Mouse (Mus musculus) hindbrain, embryonic 14.5 days (tissue): ENCODE results near the gene Tssc4. TPM values are rescaled to one million over a fixed set of nuclear protein-coding genes. Genes with fewer than 3 reads are reported as not detected.

Experiments used
- ATAC-seq: fragments of 200-750 bp; cut with Nextera tagmentation; 2 replicates; pipeline ENCODE4 v1.8.0; 2017; ENCODE audit warnings: moderate number of reproducible peaks, mild to moderate bottlenecking, moderate TSS enrichment, moderate library complexity; ENCODE audit not compliant: low FRiP score
- DNase-seq: peaks from one replicate; pipeline ENCODE4 v3.0.0-alpha.2; 2015; ENCODE audit warnings: low spot score
- H3K27ac ChIP-seq: fragments of 300-500 bp; sonication (generic); 2 replicates; pipeline ENCODE4 v1.5.1; 2014; ENCODE audit warnings: mild to moderate bottlenecking, moderate library complexity
- H3K27me3 ChIP-seq: fragments of 300-500 bp; sonication (generic); 2 replicates; pipeline ENCODE4 v1.6.1; 2014; ENCODE audit warnings: mild to moderate bottlenecking, low read length, mixed read lengths; ENCODE audit not compliant: control insufficient read depth, insufficient read depth
- H3K36me3 ChIP-seq: fragments of 300-500 bp; sonication (generic); replicated peaks from 2 replicates; pipeline ENCODE4 v1.6.1; 2014; ENCODE audit not compliant: control insufficient read depth, insufficient read depth
- H3K4me1 ChIP-seq: fragments of 300-500 bp; sonication (generic); replicated peaks from 2 replicates; pipeline ENCODE4 v1.6.1; 2014; ENCODE audit warnings: antibody characterized with exemption, low read length, mixed read lengths; ENCODE audit not compliant: control insufficient read depth, insufficient read depth
- H3K4me2 ChIP-seq: fragments of 300-500 bp; sonication (generic); replicated peaks from 2 replicates; pipeline ENCODE4 v1.6.1; 2014; ENCODE audit warnings: mild to moderate bottlenecking, moderate library complexity
- H3K4me3 ChIP-seq: fragments of 300-500 bp; sonication (generic); replicated peaks from 2 replicates; pipeline ENCODE4 v1.5.1; 2014; ENCODE audit warnings: mild to moderate bottlenecking, low read length
- H3K9ac ChIP-seq: fragments of 300-500 bp; sonication (generic); 2 replicates; pipeline ENCODE4 v1.6.1; 2014
- H3K9me3 ChIP-seq: fragments of 300-500 bp; sonication (generic); 2 replicates; pipeline ENCODE4 v1.6.1; 2016; ENCODE audit warnings: low read length; ENCODE audit not compliant: control insufficient read depth
- WGBS: fragments of 180-500 bp; shearing (Covaris S2); extraction: QIAGEN DNeasy Blood & Tissue Kit; methylation state at CpG from one replicate; pipeline ENCODE4 v1.1.7; 2014; 5-methylcytosine and 5-hydroxymethylcytosine counted together
- polyA plus RNA-seq: library from polyadenylated mRNA; unstranded; fragments of >200 nt; fragmentation: Nextera tagmentation; extraction: Ambion mirVana; gene quantifications from 2 replicates; pipeline ENCODE4 v1.2.1, GENCODE M21; 2014

The Tssc4 gene
- polyA plus RNA-seq, 1 experiment from 2014 or later, result 62.8 TPM

- Histone ChIP-seq H3K4me2 (peak overlapping the region; percentile 64), H3K4me3 (peak overlapping the region; percentile 85), H3K4me1 (peaks cover 38% of the 10 kb centered on the region), H3K9ac (peak overlapping the region; percentile 97), H3K27me3 (no peaks in the 10 kb centered on the region), H3K27ac (peak overlapping the region; percentile 86), H3K36me3 (no peaks in the 10 kb centered on the region), H3K9me3 (no peaks in the 10 kb centered on the region)
- ATAC-seq (peak; percentile 82), DNase-seq (peak; percentile 68)
- WGBS, result under 1% methylated on average over 46 of the region's 46 CpGs
These were observed 15.8 kb upstream of the Tssc4 start for GRCm38 (mm10) chr7:143053008-143053899.

GRCm38 (mm10) chr7:143053961-143054611 lies 15.0 kb upstream of the Tssc4 start:
- peaks cover 38% of the 10 kb centered on the region for H3K4me1 ChIP-seq
- peak overlapping the region; percentile 85 for H3K4me3 ChIP-seq
- ATAC-seq (peak; percentile 23; the same call in 1 of the 2 replicates), DNase-seq (no peak)
- peak overlapping the region; percentile 64 for H3K4me2 ChIP-seq
- no peaks in the 10 kb centered on the region for H3K9me3 ChIP-seq
- peak overlapping the region; percentile 97 for H3K9ac ChIP-seq
- no peaks in the 10 kb centered on the region for H3K27me3 ChIP-seq
- WGBS, result 62% methylated on average over 11 of the region's 11 CpGs
- H3K36me3 ChIP-seq, result no peaks in the 10 kb centered on the region
- H3K27ac ChIP-seq, result no peak overlapping the region

- WGBS, result 29% methylated on average over 3 of the region's 3 CpGs
- H3K9ac ChIP-seq, result peak overlapping the region; percentile 97
- peaks cover 38% of the 10 kb centered on the region for H3K4me1 ChIP-seq
- no peaks in the 10 kb centered on the region for H3K9me3 ChIP-seq
- peak overlapping the region; percentile 85 for H3K4me3 ChIP-seq
- DNase-seq (no peak), ATAC-seq (no peak)
- peak overlapping the region; percentile 64 for H3K4me2 ChIP-seq
- no peaks in the 10 kb centered on the region for H3K36me3 ChIP-seq
- no peaks in the 10 kb centered on the region for H3K27me3 ChIP-seq
- H3K27ac ChIP-seq, result no peak overlapping the region
These were observed 14.5 kb upstream of the Tssc4 start for GRCm38 (mm10) chr7:143054612-143054965.

- no peaks in the 10 kb centered on the region for H3K9me3 ChIP-seq
- no peaks in the 10 kb centered on the region for H3K36me3 ChIP-seq
- WGBS, result 88% methylated on average over 3 of the region's 3 CpGs
- peak overlapping the region; percentile 85 for H3K4me3 ChIP-seq
- H3K9ac ChIP-seq, result peak overlapping the region; percentile 97
- peak overlapping the region; percentile 64 for H3K4me2 ChIP-seq
- no peak overlapping the region for H3K27ac ChIP-seq
- DNase-seq (no peak), ATAC-seq (no peak)
- no peaks in the 10 kb centered on the region for H3K27me3 ChIP-seq
- peaks cover 38% of the 10 kb centered on the region for H3K4me1 ChIP-seq
These were observed 14.0 kb upstream of the Tssc4 start for GRCm38 (mm10) chr7:143055001-143055400.

- H3K9ac ChIP-seq, result peak overlapping the region; percentile 0; the same call in 1 of the 2 replicates
- no peaks in the 10 kb centered on the region for H3K9me3 ChIP-seq
- H3K36me3 ChIP-seq, result no peaks in the 10 kb centered on the region
- DNase-seq, result no peak
- H3K27me3 ChIP-seq, result no peaks in the 10 kb centered on the region
- WGBS, result 84% methylated on average over 11 of the region's 11 CpGs
- ATAC-seq, result no peak
- no peak overlapping the region for H3K4me3 ChIP-seq
- H3K27ac ChIP-seq, result 0 out of 2 replicates have a peak overlapping the region, but pooled peaks have one; percentile 27
- peak overlapping the region; percentile 64 for H3K4me2 ChIP-seq
- H3K4me1 ChIP-seq, result peaks cover 38% of the 10 kb centered on the region
These were observed 13.4 kb upstream of the Tssc4 start for GRCm38 (mm10) chr7:143055499-143056186.

GRCm38 (mm10) chr7:143057023-143057422 lies 12.0 kb upstream of the Tssc4 start:
- no peaks in the 10 kb centered on the region for H3K9me3 ChIP-seq
- H3K4me3 ChIP-seq, result no peak overlapping the region
- no peak for ATAC-seq
- WGBS, result 90% methylated on average over 5 of the region's 5 CpGs
- no peak overlapping the region for H3K27ac ChIP-seq
- H3K9ac ChIP-seq, result no peak overlapping the region
- H3K4me2 ChIP-seq, result no peak overlapping the region
- H3K27me3 ChIP-seq, result no peaks in the 10 kb centered on the region
- peaks cover 6% of the 10 kb centered on the region for H3K36me3 ChIP-seq
- DNase-seq, result no peak
- H3K4me1 ChIP-seq, result peaks cover 36% of the 10 kb centered on the region

GRCm38 (mm10) chr7:143057667-143058220 lies 11.3 kb upstream of the Tssc4 start:
- H3K27ac ChIP-seq, result 0 out of 2 replicates have a peak overlapping the region, but pooled peaks have one; percentile 24

GRCm38 (mm10) chr7:143058221-143058697 lies 10.8 kb upstream of the Tssc4 start:
- Histone ChIP-seq H3K36me3 (peaks cover 18% of the 10 kb centered on the region), H3K9me3 (no peaks in the 10 kb centered on the region), H3K4me1 (peaks cover 32% of the 10 kb centered on the region), H3K4me3 (no peak overlapping the region), H3K27ac (0 out of 2 replicates have a peak overlapping the region, but pooled peaks have one; percentile 24), H3K27me3 (no peaks in the 10 kb centered on the region), H3K4me2 (no peak overlapping the region), H3K9ac (no peak overlapping the region)
- no peak for ATAC-seq
- no peak for DNase-seq
- 80% methylated on average over 5 of the region's 5 CpGs for WGBS

More at GRCm38 (mm10) chr7:143057667-143058220, 11.3 kb upstream of the Tssc4 start:
- Histone ChIP-seq H3K4me2 (no peak overlapping the region), H3K4me1 (peaks cover 32% of the 10 kb centered on the region), H3K36me3 (peaks cover 13% of the 10 kb centered on the region), H3K4me3 (no peak overlapping the region), H3K9ac (no peak overlapping the region), H3K27me3 (no peaks in the 10 kb centered on the region), H3K9me3 (no peaks in the 10 kb centered on the region)
- DNase-seq (no peak), ATAC-seq (no peak)
- 85% methylated on average over 9 of the region's 9 CpGs for WGBS
